ENCODE assay signal across 8 mouse cellular contexts in genomic region chr15:100761419-100762185, GRCm38 (mm10). TPM values are rescaled to one million over a fixed set of nuclear protein-coding genes. Genes with fewer than 3 reads are reported as not detected.
A peak's percentile ranks its signal among the peaks of the same experiment; 100 is the strongest.
DNase-seq lines count a peak whose midpoint lies in the region; ATAC-seq and TF ChIP-seq lines count a peak whose summit lies in the region.

Slc4a8 (plus strand) TSS chr15:100761747.

- no peaks in the 10 kb centered on the region for H3K9me3 ChIP-seq in heart, embryonic 11.5 days (replicated peaks; ENCODE audit: control insufficient read depth, low read length)
- H3K9me3 ChIP-seq in kidney, embryonic 16.5 days (ENCODE audit: low read length) = no peaks in the 10 kb centered on the region

- H3K4me3 ChIP-seq in bone marrow, adult 2 months (replicated peaks; ENCODE audit: control insufficient read depth, low read depth, low read length) = peak within 1 kb of the TSS; percentile 63
- peak within 1 kb of the TSS; percentile 57 for H3K4me3 ChIP-seq in heart, embryonic 11.5 days (ENCODE audit: low read depth, low read length)
- peak within 1 kb of the TSS; percentile 61 for H3K4me3 ChIP-seq in kidney, embryonic 16.5 days (ENCODE audit: low read length)
- peak within 1 kb of the TSS; percentile 59 for H3K4me3 ChIP-seq in liver, adult 2 months (ENCODE audit: insufficient read depth, low read depth, low read length)

- no peaks in the 10 kb centered on the region for H3K79me2 ChIP-seq in liver, adult 2 months (ENCODE audit: control insufficient read depth, insufficient read depth, low read length)

- no peaks in the 10 kb centered on the region for H3K36me3 ChIP-seq in heart, embryonic 11.5 days (ENCODE audit: control insufficient read depth, insufficient read depth, low read length)
- H3K36me3 ChIP-seq in kidney, embryonic 16.5 days (ENCODE audit: insufficient read depth, low read length) = no peaks in the 10 kb centered on the region
- H3K36me3 ChIP-seq in liver, adult 2 months (ENCODE audit: control insufficient read depth, insufficient read depth, low read length) = no peaks in the 10 kb centered on the region

- peak within 1 kb of the TSS; percentile 35; the same call in 1 of the 2 replicates for H3K9ac ChIP-seq in heart, embryonic 11.5 days (ENCODE audit: low read depth, low read length)
- H3K9ac ChIP-seq in kidney, embryonic 16.5 days (replicated peaks; ENCODE audit: low read length) = peak within 1 kb of the TSS; percentile 72
- H3K9ac ChIP-seq in liver, adult 2 months (ENCODE audit: low read depth, low read length) = peak within 1 kb of the TSS; percentile 4; the same call in 1 of the 2 replicates

- peaks cover 49% of the 10 kb centered on the region for H3K27me3 ChIP-seq in heart, embryonic 11.5 days (ENCODE audit: control insufficient read depth, insufficient read depth, low read length)
- no peaks in the 10 kb centered on the region for H3K27me3 ChIP-seq in kidney, embryonic 16.5 days (ENCODE audit: insufficient read depth, low read length)
- no peaks in the 10 kb centered on the region; the same call in 1 of the 2 replicates for H3K27me3 ChIP-seq in liver, adult 2 months (ENCODE audit: control insufficient read depth, insufficient read depth, low read length)

- under 1% methylated on average over 62 of the region's 64 CpGs for WGBS in bone marrow, adult 2 months
- WGBS in heart, embryonic 11.5 days (ENCODE audit: insufficient replicate concordance) = 2% methylated on average over 51 of the region's 64 CpGs
- WGBS in kidney, embryonic 16.5 days = under 1% methylated on average over 53 of the region's 64 CpGs
- WGBS in liver, adult 2 months = 2% methylated on average over 62 of the region's 64 CpGs

- TF ChIP-seq POLR2A in bone marrow, adult 2 months (IDR thresholded peaks at IDR 0.05; ENCODE audit: borderline replicate concordance, control insufficient read depth, low read depth, low read length) = no peak
- TF ChIP-seq POLR2A in liver, adult 2 months (IDR thresholded peaks at IDR 0.05; ENCODE audit: extremely low read depth, insufficient read depth, low read length) = no peak

- H3K4me1 ChIP-seq in bone marrow, adult 2 months (ENCODE audit: control insufficient read depth, insufficient read depth, low read length) = peaks cover 3% of the 10 kb centered on the region; the same call in 1 of the 2 replicates
- no peaks in the 10 kb centered on the region for H3K4me1 ChIP-seq in heart, embryonic 11.5 days (ENCODE audit: control insufficient read depth, insufficient read depth, low read length)
- peaks cover 22% of the 10 kb centered on the region for H3K4me1 ChIP-seq in kidney, embryonic 16.5 days (ENCODE audit: insufficient read depth, low read length)
- no peaks in the 10 kb centered on the region for H3K4me1 ChIP-seq in liver, adult 2 months (ENCODE audit: control insufficient read depth, insufficient read depth, low read length)

- DNase-seq in 3T3-L1 (ENCODE audit: low read depth, low spot score) = peak; percentile 74
- DNase-seq in liver, adult 2 months (ENCODE audit: extremely low read depth, low read depth, low spot score) = peak; percentile 16
- peak; percentile 88 to 89 for DNase-seq in spleen, postnatal 36 days (ENCODE audit: low spot score in 2 of 2)

- H3K27ac ChIP-seq in bone marrow, adult 2 months (ENCODE audit: control insufficient read depth, insufficient read depth, low read depth, low read length, poor library complexity) = no peak within 1 kb of the TSS
- no peak within 1 kb of the TSS for H3K27ac ChIP-seq in heart, embryonic 11.5 days (ENCODE audit: low read depth, low read length)
- peak within 1 kb of the TSS; percentile 85 for H3K27ac ChIP-seq in kidney, embryonic 16.5 days (ENCODE audit: low read length)
- no peak within 1 kb of the TSS for H3K27ac ChIP-seq in liver, adult 2 months (replicated peaks; ENCODE audit: insufficient read depth, low read depth, low read length)

- ATAC-seq in erythroblast, adult 5-6 weeks (replicated peaks; ENCODE audit: low FRiP score, poor library complexity, severe bottlenecking) = peak; percentile 83
- ATAC-seq in heart, embryonic 11.5 days (replicated peaks; ENCODE audit: insufficient number of reproducible peaks, low FRiP score, low TSS enrichment) = peak; percentile 85
- ATAC-seq in kidney, embryonic 16.5 days (ENCODE audit: low FRiP score, low TSS enrichment) = peak; percentile 95
- ATAC-seq in monocyte, adult 5-6 weeks (replicated peaks; ENCODE audit: insufficient number of reproducible peaks, low FRiP score, low TSS enrichment, poor library complexity, severe bottlenecking) = peak; percentile 75

- peak within 1 kb of the TSS; percentile 75 for H3K4me2 ChIP-seq in heart, embryonic 11.5 days
- peak within 1 kb of the TSS; percentile 89 for H3K4me2 ChIP-seq in kidney, embryonic 16.5 days (replicated peaks; ENCODE audit: low read depth, low read length)

- TF ChIP-seq CTCF in bone marrow, adult 2 months (IDR thresholded peaks at IDR 0.05; ENCODE audit: control insufficient read depth, insufficient read depth, low read length) = peak; percentile 21; the same call in 1 of the 2 replicates
- TF ChIP-seq CTCF in liver, adult 2 months (IDR thresholded peaks at IDR 0.05; ENCODE audit: low read depth, low read length) = peak; percentile 39; the same call in 1 of the 2 replicates

RNA-seq across cellular contexts. Expression of gene Slc4a8, which starts in this region (rescaled TPM):
- polyA plus RNA-seq in bone marrow, adult 2 months (2011; ENCODE audit: insufficient read depth, insufficient read length, low replicate concordance, missing spikeins) = 0.84 and 5.2 TPM in 2 replicates
- under 0.01 and 1.3 TPM in 2 replicates for total RNA-seq in erythroblast, adult 5-6 weeks (2015; ENCODE audit: low replicate concordance)
- total RNA-seq in erythroblast, adult 5-6 weeks (2017; ENCODE audit: low replicate concordance) = 0.09 and 0.42 TPM in 2 replicates
- 1.9 and 2.0 TPM in 2 replicates for polyA plus RNA-seq in heart, embryonic 11.5 days (2014; fragmentation: Nextera tagmentation; extraction: Ambion mirVana)
- polyA plus RNA-seq in kidney, embryonic 16.5 days (2015; fragmentation: Nextera tagmentation; extraction: Ambion mirVana) = 8.4 and 8.7 TPM in 2 replicates
- 0.18 and 1.1 TPM in 2 replicates for total RNA-seq in liver, adult 2 months (2014; rRNA removed)
- polyA plus RNA-seq in liver, adult 2 months (2012; rRNA removed) = 0.16 and 0.29 TPM in 2 replicates
- 0.11 to 3.9 TPM (median 2.0 TPM) in 3 replicates for total RNA-seq in monocyte, adult 5-6 weeks (2017)

Comparison
In these comparisons a context has a peak if more than half of its experiments do, and no peak if none do; other contexts are left out.
1. DNase-seq: peak in every context shown above with its lines; median percentile 88 in spleen, postnatal 36 days; 74 in 3T3-L1; 16 in liver, adult 2 months.
2. H3K9ac ChIP-seq: peak in every context shown above with its lines; median percentile 72 in kidney, embryonic 16.5 days; 35 in heart, embryonic 11.5 days; 4 in liver, adult 2 months.